Comparison of ENCODE assay signal across 8 mouse cellular contexts in the genomic region with DNA sequence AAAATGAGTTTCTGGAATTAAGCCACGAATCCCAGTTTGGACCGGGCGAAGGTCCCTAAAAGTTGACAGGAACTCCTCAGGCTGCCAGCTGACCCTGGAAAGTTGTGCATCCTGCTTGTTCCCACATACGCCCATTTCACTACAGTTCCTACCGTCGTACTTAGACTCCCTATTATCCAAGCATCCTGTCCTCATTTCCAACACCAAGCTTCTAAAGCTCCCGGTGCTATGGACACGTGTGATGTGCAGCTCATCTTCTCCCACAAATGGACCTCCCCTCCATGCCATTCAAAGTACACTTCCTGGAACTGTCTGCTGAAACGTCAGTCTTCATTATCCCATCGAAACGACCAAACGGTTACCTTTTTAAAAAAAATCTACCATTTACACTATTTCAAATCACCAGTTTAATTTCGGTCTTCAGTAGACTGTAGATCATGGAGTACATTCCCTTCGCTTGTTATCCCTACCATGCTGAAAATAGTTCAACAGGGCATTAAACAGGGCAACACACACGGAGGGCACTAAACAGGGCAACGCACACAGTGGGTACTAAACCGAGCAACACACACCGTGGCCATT. TPM values are rescaled to one million over a fixed set of nuclear protein-coding genes. Genes with fewer than 3 reads are reported as not detected.
DNase-seq lines count a peak whose midpoint lies in the region; ATAC-seq and TF ChIP-seq lines count a peak whose summit lies in the region.

No protein-coding gene starts in this region.

- DNase-seq in retina, postnatal 1 day: peak; percentile 54
- no peak for DNase-seq in retina, embryonic 14.5 days (ENCODE audit: low spot score)
- peak; percentile 47 for DNase-seq in brain, embryonic 14.5 days (ENCODE audit: low read depth)
- DNase-seq in intestine, embryonic 14.5 days (ENCODE audit: low spot score): no peak
- no peak for DNase-seq in gastrocnemius, postnatal 36 days

- H3K27me3 ChIP-seq in intestine, embryonic 14.5 days (replicated peaks; ENCODE audit: control insufficient read depth, insufficient read depth, low read length): no peaks in the 10 kb centered on the region
- no peaks in the 10 kb centered on the region for H3K27me3 ChIP-seq in liver, embryonic 16.5 days (ENCODE audit: control insufficient read depth, insufficient read depth, low read depth, low read length)
- H3K27me3 ChIP-seq in small intestine, adult 2 months (ENCODE audit: control insufficient read depth, insufficient read depth, low read length): no peaks in the 10 kb centered on the region

- no peaks in the 10 kb centered on the region for H3K9me3 ChIP-seq in intestine, embryonic 14.5 days (ENCODE audit: control insufficient read depth, low read length)
- no peaks in the 10 kb centered on the region for H3K9me3 ChIP-seq in liver, embryonic 16.5 days (replicated peaks; ENCODE audit: control insufficient read depth, low read length)

- H3K4me1 ChIP-seq in intestine, embryonic 14.5 days (replicated peaks; ENCODE audit: control insufficient read depth, insufficient read depth, low read length): peaks cover 11% of the 10 kb centered on the region
- H3K4me1 ChIP-seq in liver, embryonic 16.5 days (ENCODE audit: control insufficient read depth, low read depth, low read length): peaks cover 12% of the 10 kb centered on the region
- peaks cover 8% of the 10 kb centered on the region; the same call in 1 of the 2 replicates for H3K4me1 ChIP-seq in small intestine, adult 2 months (ENCODE audit: control insufficient read depth, insufficient read depth, insufficient read length, low read length)

- ATAC-seq in erythroid progenitor cell, adult 5-6 weeks (replicated peaks; ENCODE audit: low FRiP score, poor library complexity, severe bottlenecking): peak; percentile 13
- ATAC-seq in intestine, embryonic 14.5 days (replicated peaks; ENCODE audit: low FRiP score, low TSS enrichment, low read depth): no peak
- ATAC-seq in liver, embryonic 16.5 days (ENCODE audit: low read depth): no peak

- H3K36me3 ChIP-seq in intestine, embryonic 14.5 days (ENCODE audit: control insufficient read depth, insufficient read depth, low read length): no peaks in the 10 kb centered on the region
- no peaks in the 10 kb centered on the region for H3K36me3 ChIP-seq in liver, embryonic 16.5 days (ENCODE audit: control insufficient read depth, insufficient read depth)
- H3K36me3 ChIP-seq in small intestine, adult 2 months (ENCODE audit: control insufficient read depth, insufficient read depth, low read length): no peaks in the 10 kb centered on the region

- no peak for TF ChIP-seq POLR2A in brain, embryonic 14.5 days (IDR thresholded peaks at IDR 0.05; ENCODE audit: borderline replicate concordance, extremely low read depth, insufficient read depth, insufficient read length, poor library complexity, severe bottlenecking)
- TF ChIP-seq POLR2A in small intestine, adult 2 months (IDR thresholded peaks at IDR 0.05; ENCODE audit: low read depth, low read length): no peak

- WGBS in intestine, embryonic 14.5 days: 13% methylated on average over 18 of the region's 18 CpGs
- 8% methylated on average over 18 of the region's 18 CpGs for WGBS in liver, embryonic 16.5 days (ENCODE audit: insufficient replicate concordance)
- 3% methylated on average over 18 of the region's 18 CpGs for WGBS in small intestine, adult 2 months

- TF ChIP-seq CTCF in brain, embryonic 14.5 days (IDR thresholded peaks at IDR 0.05; ENCODE audit: borderline replicate concordance, extremely low read depth, insufficient read depth, insufficient read length): no peak
- TF ChIP-seq CTCF in small intestine, adult 2 months (IDR thresholded peaks at IDR 0.05; ENCODE audit: extremely low read depth, insufficient read length, insufficient replicate concordance, low read depth, low read length): no peak

- peak overlapping the region; percentile 93 for H3K4me3 ChIP-seq in intestine, embryonic 14.5 days (ENCODE audit: low read depth, low read length)
- H3K4me3 ChIP-seq in liver, embryonic 16.5 days (ENCODE audit: low read depth, low read length): peak overlapping the region; percentile 97
- peak overlapping the region; percentile 86 for H3K4me3 ChIP-seq in small intestine, adult 2 months (ENCODE audit: low read depth, low read length)

- H3K9ac ChIP-seq in intestine, embryonic 14.5 days (ENCODE audit: low read length): peak overlapping the region; percentile 93
- peak overlapping the region; percentile 87 for H3K9ac ChIP-seq in liver, embryonic 16.5 days (ENCODE audit: low read depth, low read length)

- peak overlapping the region; percentile 97 for H3K27ac ChIP-seq in intestine, embryonic 14.5 days (ENCODE audit: low read depth)
- peak overlapping the region; percentile 99 for H3K27ac ChIP-seq in liver, embryonic 16.5 days (ENCODE audit: low read length)
- H3K27ac ChIP-seq in small intestine, adult 2 months (ENCODE audit: insufficient read depth, low read depth, low read length): peak overlapping the region; percentile 89

- intact Hi-C loops in gastrocnemius, postnatal 36 days (cut with DNase I): no loop called here

- H3K4me2 ChIP-seq in intestine, embryonic 14.5 days (ENCODE audit: low read length): peak overlapping the region; percentile 89
- H3K4me2 ChIP-seq in liver, embryonic 16.5 days (ENCODE audit: low read depth, low read length): peak overlapping the region; percentile 94

RNA-seq across cellular contexts. Expression of a gene that starts 1.5 kb away (rescaled TPM):
- 31.5 and 49.8 TPM in 2 replicates for polyA plus RNA-seq in brain, embryonic 14.5 days (2012; rRNA removed)
- total RNA-seq in erythroid progenitor cell, adult 5-6 weeks (2015; ENCODE audit: low replicate concordance): 111 and 118 TPM in 2 replicates
- 121 and 179 TPM in 2 replicates for total RNA-seq in erythroid progenitor cell, adult 5-6 weeks (2017; ENCODE audit: low replicate concordance)
- polyA plus RNA-seq in intestine, embryonic 14.5 days (2014; fragmentation: Nextera tagmentation; extraction: Ambion mirVana): 116 and 123 TPM in 2 replicates
- 41.1 and 41.7 TPM in 2 replicates for polyA plus RNA-seq in liver, embryonic 16.5 days (2015; fragmentation: Nextera tagmentation; extraction: Ambion mirVana)
- 74.6 and 146 TPM in 2 replicates for polyA plus RNA-seq in small intestine, adult 2 months (2012; rRNA removed)
- total RNA-seq in gastrocnemius, postnatal 36 days (2021): 1 to 10 TPM; 8.2 to 9.1 TPM

Comparison
In these comparisons a context has a peak if more than half of its experiments do, and no peak if none do; other contexts are left out.
1. DNase-seq: peak in retina, postnatal 1 day (single experiment) and brain, embryonic 14.5 days (single experiment); none in retina, embryonic 14.5 days (single experiment), intestine, embryonic 14.5 days (single experiment) and gastrocnemius, postnatal 36 days (0 of 2).
2. Peak in every context shown above with its lines, with median percentiles within 50 percentile points of each other: H3K27ac ChIP-seq and H3K4me3 ChIP-seq.